Mouse (Mus musculus) brain, embryonic 14.5 days (tissue): ENCODE measurements at regions not wholly inside any gene's neighbourhood (a gene's known extent, or its start where the extent isn't known, plus 50 kb on each side); places are given as distances from the start of the nearest gene placed in this dataset.

ENCODE experiments used
- CTCF ChIP-seq: fragments of 200-500 bp; IDR thresholded peaks from 2 replicates; pipeline ENCODE4 v1.5.1; 2012; ENCODE audit warnings: inconsistent platforms, mild to moderate bottlenecking, moderate library complexity, borderline replicate concordance; ENCODE audit not compliant: insufficient read depth, insufficient read length; ENCODE audit errors: extremely low read depth
- POLR2A ChIP-seq: fragments of 200-500 bp; IDR thresholded peaks from 2 replicates; pipeline ENCODE4 v1.6.1; 2012; ENCODE audit warnings: mild to moderate bottlenecking, inconsistent platforms, borderline replicate concordance; ENCODE audit not compliant: poor library complexity, insufficient read depth, insufficient read length, severe bottlenecking; ENCODE audit errors: extremely low read depth

DNA sequence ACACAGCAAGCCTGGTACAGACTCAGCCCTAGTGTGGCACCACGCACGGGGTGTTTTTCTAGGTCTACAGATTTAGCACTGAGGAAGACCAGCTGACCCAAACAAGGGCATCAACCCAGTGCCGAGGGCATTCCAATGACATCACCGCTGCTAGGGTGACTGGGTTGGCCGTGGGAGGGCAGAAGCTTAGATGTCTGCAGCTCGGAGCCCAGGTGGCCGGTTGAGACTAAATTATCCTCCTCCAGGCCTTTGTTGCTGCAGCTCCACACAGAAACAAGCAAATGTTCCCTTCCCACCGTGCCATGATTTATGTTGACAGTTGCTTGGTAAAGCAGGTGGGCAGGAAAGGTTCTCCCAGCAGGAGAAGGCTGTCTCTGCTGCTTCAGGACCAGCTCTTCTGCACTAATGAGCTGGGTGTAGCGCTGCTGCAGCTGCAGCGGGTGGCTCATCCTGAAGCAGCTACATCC is 198.8 kb upstream of the Peli2 start:
- TF ChIP-seq POLR2A (no peak), CTCF (no peak)
